Comparison of ENCODE assay signal across 9 mouse cellular contexts in the genomic region with DNA sequence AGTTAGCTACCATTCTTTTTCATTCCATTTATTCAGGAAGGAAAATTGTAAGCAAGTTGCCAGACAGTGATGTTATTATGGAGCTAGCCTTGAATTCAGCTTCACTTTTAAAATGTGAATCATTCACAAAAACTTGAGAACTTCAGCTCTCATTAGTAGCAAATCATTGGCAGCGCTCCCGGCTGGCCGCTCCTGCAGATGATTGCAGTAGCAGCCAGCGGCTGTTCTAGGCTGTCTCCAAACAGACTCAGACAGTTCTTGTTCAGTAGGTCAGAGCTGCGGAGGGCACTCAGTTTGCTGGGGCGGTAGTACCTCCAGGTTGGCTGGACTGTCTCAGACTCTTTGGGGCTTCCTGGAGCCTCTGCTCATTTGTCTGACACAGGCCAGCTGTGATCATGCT. TPM values are rescaled to one million over a fixed set of nuclear protein-coding genes. Genes with fewer than 3 reads are reported as not detected.
A peak's percentile ranks its signal among the peaks of the same experiment; 100 is the strongest.
DNase-seq lines count a peak whose midpoint lies in the region; ATAC-seq and TF ChIP-seq lines count a peak whose summit lies in the region.
"Had no signal": no experiment of that assay in that cellular context is flagged by ENCODE, and none has a peak within 500 bp of the region (broad histone marks: within the 10 kb centered on the region; RNA-seq: fewer than 3 reads in every experiment).

No protein-coding gene starts in this region.

- no peak overlapping the region for H3K27ac ChIP-seq in forebrain, postnatal 0 days (ENCODE audit: low read depth, low read length)
- H3K27ac ChIP-seq in forebrain, embryonic 12.5 days, result no peak overlapping the region
- no peak overlapping the region for H3K27ac ChIP-seq in limb, embryonic 14.5 days (replicated peaks; ENCODE audit: low read depth, low read length)
- H3K27ac ChIP-seq in stomach, postnatal 0 days (replicated peaks), result no peak overlapping the region
- H3K27ac ChIP-seq in midbrain, embryonic 14.5 days (replicated peaks; ENCODE audit: low read depth, low read length), result no peak overlapping the region
- H3K27ac ChIP-seq: liver, embryonic 13.5 days had no signal

- 44% methylated on average over 6 of the region's 6 CpGs for WGBS in forebrain, postnatal 0 days
- WGBS in forebrain, embryonic 12.5 days, result 82% methylated on average over 6 of the region's 6 CpGs
- WGBS in limb, embryonic 14.5 days, result 55% methylated on average over 6 of the region's 6 CpGs
- WGBS in stomach, postnatal 0 days, result 28% methylated on average over 6 of the region's 6 CpGs
- 89% methylated on average over 6 of the region's 6 CpGs for WGBS in midbrain, embryonic 14.5 days

- TF ChIP-seq CTCF in forebrain, postnatal 0 days (IDR thresholded peaks at IDR 0.05; ENCODE audit: low read depth), result no peak
- TF ChIP-seq CTCF in stomach, postnatal 0 days (IDR thresholded peaks at IDR 0.05; ENCODE audit: low read depth), result no peak

- H3K4me3 ChIP-seq in forebrain, postnatal 0 days (ENCODE audit: low read depth, low read length), result no peak overlapping the region
- H3K4me3 ChIP-seq in forebrain, embryonic 12.5 days (replicated peaks), result no peak overlapping the region
- H3K4me3 ChIP-seq in limb, embryonic 14.5 days (replicated peaks; ENCODE audit: low read length), result no peak overlapping the region
- no peak overlapping the region for H3K4me3 ChIP-seq in stomach, postnatal 0 days (ENCODE audit: low read depth, low read length)
- no peak overlapping the region for H3K4me3 ChIP-seq in midbrain, embryonic 14.5 days (replicated peaks; ENCODE audit: low read depth, low read length)
- H3K4me3 ChIP-seq: liver, embryonic 13.5 days had no signal

- no peak overlapping the region for H3K9ac ChIP-seq in forebrain, postnatal 0 days
- H3K9ac ChIP-seq in forebrain, embryonic 12.5 days, result no peak overlapping the region
- H3K9ac ChIP-seq in limb, embryonic 14.5 days (ENCODE audit: low read depth, low read length, severe bottlenecking), result no peak overlapping the region
- no peak overlapping the region for H3K9ac ChIP-seq in stomach, postnatal 0 days (ENCODE audit: low read length)
- no peak overlapping the region for H3K9ac ChIP-seq in midbrain, embryonic 14.5 days (replicated peaks; ENCODE audit: low read length)
- H3K9ac ChIP-seq: liver, embryonic 13.5 days had no signal

- H3K36me3 ChIP-seq in forebrain, postnatal 0 days (ENCODE audit: insufficient read depth), result no peaks in the 10 kb centered on the region
- H3K36me3 ChIP-seq in forebrain, embryonic 12.5 days (replicated peaks), result no peaks in the 10 kb centered on the region
- no peaks in the 10 kb centered on the region for H3K36me3 ChIP-seq in limb, embryonic 14.5 days (ENCODE audit: control insufficient read depth, insufficient read depth, low read length)
- H3K36me3 ChIP-seq in stomach, postnatal 0 days (ENCODE audit: control insufficient read depth, insufficient read depth, low read length), result no peaks in the 10 kb centered on the region
- H3K36me3 ChIP-seq in midbrain, embryonic 14.5 days (ENCODE audit: control insufficient read depth, insufficient read depth, low read length), result no peaks in the 10 kb centered on the region
- H3K36me3 ChIP-seq: liver, embryonic 13.5 days had no signal

- ATAC-seq in forebrain, postnatal 0 days, result no peak
- ATAC-seq in forebrain, embryonic 12.5 days (ENCODE audit: low FRiP score), result no peak
- ATAC-seq in frontal cortex, adult (ENCODE audit: low TSS enrichment), result peak; percentile 88
- no peak for ATAC-seq in limb, embryonic 14.5 days (ENCODE audit: low FRiP score, low read depth)
- ATAC-seq in stomach, postnatal 0 days (ENCODE audit: low FRiP score, low TSS enrichment), result 0 out of 2 replicates have a peak, but pooled peaks have one; percentile 30
- ATAC-seq in midbrain, embryonic 14.5 days (ENCODE audit: low FRiP score, low TSS enrichment), result no peak

- no peaks in the 10 kb centered on the region for H3K4me1 ChIP-seq in forebrain, postnatal 0 days (ENCODE audit: insufficient read depth)
- peaks cover 9% of the 10 kb centered on the region; the same call in 1 of the 2 replicates for H3K4me1 ChIP-seq in forebrain, embryonic 12.5 days
- H3K4me1 ChIP-seq in limb, embryonic 14.5 days (ENCODE audit: control insufficient read depth, insufficient read depth, low read length), result peaks cover 29% of the 10 kb centered on the region
- H3K4me1 ChIP-seq in stomach, postnatal 0 days (replicated peaks; ENCODE audit: control insufficient read depth, insufficient read depth), result peaks cover 4% of the 10 kb centered on the region; the same call in 1 of the 2 replicates
- H3K4me1 ChIP-seq in midbrain, embryonic 14.5 days (ENCODE audit: control insufficient read depth, insufficient read depth, low read length), result no peaks in the 10 kb centered on the region

- TF ChIP-seq POLR2A in limb, embryonic 14.5 days (IDR thresholded peaks at IDR 0.05; ENCODE audit: borderline replicate concordance, extremely low read depth, insufficient read depth, insufficient read length), result no peak

- no peaks in the 10 kb centered on the region for H3K9me3 ChIP-seq in forebrain, postnatal 0 days (ENCODE audit: low read length)
- H3K9me3 ChIP-seq in forebrain, embryonic 12.5 days, result no peaks in the 10 kb centered on the region
- H3K9me3 ChIP-seq in limb, embryonic 14.5 days (ENCODE audit: control insufficient read depth, low read length), result no peaks in the 10 kb centered on the region
- H3K9me3 ChIP-seq in stomach, postnatal 0 days (ENCODE audit: control insufficient read depth, low read length), result no peaks in the 10 kb centered on the region
- H3K9me3 ChIP-seq in midbrain, embryonic 14.5 days (ENCODE audit: control insufficient read depth, low read length), result no peaks in the 10 kb centered on the region
- H3K9me3 ChIP-seq: liver, embryonic 13.5 days had no signal

- H3K27me3 ChIP-seq in forebrain, postnatal 0 days (ENCODE audit: insufficient read depth, low read length), result no peaks in the 10 kb centered on the region
- H3K27me3 ChIP-seq in forebrain, embryonic 12.5 days, result no peaks in the 10 kb centered on the region
- H3K27me3 ChIP-seq in limb, embryonic 14.5 days (ENCODE audit: control insufficient read depth, insufficient read depth, low read length), result no peaks in the 10 kb centered on the region
- H3K27me3 ChIP-seq in stomach, postnatal 0 days (ENCODE audit: control insufficient read depth, insufficient read depth, low read length), result no peaks in the 10 kb centered on the region
- H3K27me3 ChIP-seq in midbrain, embryonic 14.5 days (ENCODE audit: control insufficient read depth, insufficient read depth, low read length), result no peaks in the 10 kb centered on the region
- H3K27me3 ChIP-seq: liver, embryonic 13.5 days had no signal

- no peak overlapping the region for H3K4me2 ChIP-seq in forebrain, postnatal 0 days (ENCODE audit: low read depth)
- no peak overlapping the region for H3K4me2 ChIP-seq in forebrain, embryonic 12.5 days
- H3K4me2 ChIP-seq in limb, embryonic 14.5 days (replicated peaks; ENCODE audit: low read depth, low read length, severe bottlenecking), result no peak overlapping the region
- no peak overlapping the region; the same call in 1 of the 2 replicates for H3K4me2 ChIP-seq in stomach, postnatal 0 days (replicated peaks; ENCODE audit: low read depth)
- no peak overlapping the region for H3K4me2 ChIP-seq in midbrain, embryonic 14.5 days (ENCODE audit: low read length)
- H3K4me2 ChIP-seq: liver, embryonic 13.5 days had no signal

- peak; percentile 45 for DNase-seq in forebrain, postnatal 0 days
- peak; percentile 92 for DNase-seq in kidney, adult 9 months
- DNase-seq in limb, embryonic 14.5 days (ENCODE audit: low spot score), result peak; percentile 87
- DNase-seq in stomach, postnatal 0 days (ENCODE audit: low spot score), result peak; percentile 54
- no peak for DNase-seq in retina, postnatal 1 day
- DNase-seq in midbrain, embryonic 14.5 days, result no peak
- DNase-seq: liver, embryonic 13.5 days had no signal

- TF ChIP-seq EP300 in stomach, postnatal 0 days (optimal IDR thresholded peaks at IDR 0.05), result no peak

RNA-seq across cellular contexts. Expression of gene Ubtd1, which starts 11.9 kb away (rescaled TPM):
- total RNA-seq in forebrain, postnatal 0 days (2014; rRNA removed), result 18.7 and 22.2 TPM in 2 replicates
- polyA plus RNA-seq in forebrain, postnatal 0 days (2015; fragmentation: Nextera tagmentation; extraction: Ambion mirVana), result 12.2 and 13.3 TPM in 2 replicates
- polyA plus RNA-seq in forebrain, embryonic 12.5 days (2016; fragmentation: Nextera tagmentation; extraction: Ambion mirVana), result 7.1 and 7.8 TPM in 2 replicates
- 38.9 and 50.1 TPM in 2 replicates for polyA plus RNA-seq in limb, embryonic 14.5 days (2012; rRNA removed)
- 19.4 and 19.7 TPM in 2 replicates for polyA plus RNA-seq in limb, embryonic 14.5 days (2014; fragmentation: Nextera tagmentation; extraction: Ambion mirVana)
- 21.3 and 23.5 TPM in 2 replicates for polyA plus RNA-seq in stomach, postnatal 0 days (2015; fragmentation: Nextera tagmentation; extraction: Ambion mirVana)
- 6.3 and 6.9 TPM in 2 replicates for polyA plus RNA-seq in midbrain, embryonic 14.5 days (2014; fragmentation: Nextera tagmentation; extraction: Ambion mirVana)

RNA-seq across cellular contexts. Expression of gene Mms19, which starts 12.5 kb away (rescaled TPM):
- total RNA-seq in forebrain, postnatal 0 days (2014; rRNA removed), result 42.2 and 66.5 TPM in 2 replicates
- polyA plus RNA-seq in forebrain, postnatal 0 days (2015; fragmentation: Nextera tagmentation; extraction: Ambion mirVana), result 17.4 and 25.8 TPM in 2 replicates
- 32.2 and 36.7 TPM in 2 replicates for polyA plus RNA-seq in forebrain, embryonic 12.5 days (2016; fragmentation: Nextera tagmentation; extraction: Ambion mirVana)
- polyA plus RNA-seq in limb, embryonic 14.5 days (2012; rRNA removed), result 83.7 and 102 TPM in 2 replicates
- 30.0 and 36.1 TPM in 2 replicates for polyA plus RNA-seq in limb, embryonic 14.5 days (2014; fragmentation: Nextera tagmentation; extraction: Ambion mirVana)
- polyA plus RNA-seq in stomach, postnatal 0 days (2015; fragmentation: Nextera tagmentation; extraction: Ambion mirVana), result 10.2 and 11.7 TPM in 2 replicates
- 28.1 and 30.4 TPM in 2 replicates for polyA plus RNA-seq in midbrain, embryonic 14.5 days (2014; fragmentation: Nextera tagmentation; extraction: Ambion mirVana)

RNA-seq across cellular contexts. Expression of gene Ankrd2, which starts 42.3 kb away (rescaled TPM):
- total RNA-seq in forebrain, postnatal 0 days (2014; rRNA removed), result 0.69 TPM in 1 of 2 replicates, not detected in the other
- 1.2 and 1.4 TPM in 2 replicates for polyA plus RNA-seq in forebrain, postnatal 0 days (2015; fragmentation: Nextera tagmentation; extraction: Ambion mirVana)
- 0.28 and 0.49 TPM in 2 replicates for polyA plus RNA-seq in forebrain, embryonic 12.5 days (2016; fragmentation: Nextera tagmentation; extraction: Ambion mirVana)
- 0.58 and 0.96 TPM in 2 replicates for polyA plus RNA-seq in limb, embryonic 14.5 days (2012; rRNA removed)
- 0.66 and 1.5 TPM in 2 replicates for polyA plus RNA-seq in limb, embryonic 14.5 days (2014; fragmentation: Nextera tagmentation; extraction: Ambion mirVana)
- polyA plus RNA-seq in stomach, postnatal 0 days (2015; fragmentation: Nextera tagmentation; extraction: Ambion mirVana), result 0.11 and 0.12 TPM in 2 replicates
- 0.45 and 1.00 TPM in 2 replicates for polyA plus RNA-seq in midbrain, embryonic 14.5 days (2014; fragmentation: Nextera tagmentation; extraction: Ambion mirVana)

RNA-seq across cellular contexts. Expression of gene Hoga1, which starts 51.9 kb away (rescaled TPM):
- total RNA-seq in forebrain, postnatal 0 days (2014; rRNA removed), result 3.3 and 3.6 TPM in 2 replicates
- polyA plus RNA-seq in forebrain, postnatal 0 days (2015; fragmentation: Nextera tagmentation; extraction: Ambion mirVana), result 2.8 and 3.5 TPM in 2 replicates
- polyA plus RNA-seq in forebrain, embryonic 12.5 days (2016; fragmentation: Nextera tagmentation; extraction: Ambion mirVana), result 1.1 and 1.5 TPM in 2 replicates
- polyA plus RNA-seq in limb, embryonic 14.5 days (2012; rRNA removed), result 3.5 and 3.7 TPM in 2 replicates
- 2.0 and 2.4 TPM in 2 replicates for polyA plus RNA-seq in limb, embryonic 14.5 days (2014; fragmentation: Nextera tagmentation; extraction: Ambion mirVana)
- 1.6 and 1.8 TPM in 2 replicates for polyA plus RNA-seq in stomach, postnatal 0 days (2015; fragmentation: Nextera tagmentation; extraction: Ambion mirVana)
- polyA plus RNA-seq in midbrain, embryonic 14.5 days (2014; fragmentation: Nextera tagmentation; extraction: Ambion mirVana), result 0.94 and 1.3 TPM in 2 replicates

RNA-seq across cellular contexts. Expression of gene 4933411K16Rik, which starts 58.6 kb away (rescaled TPM):
- total RNA-seq in forebrain, postnatal 0 days (2014; rRNA removed), result 0.15 and 0.24 TPM in 2 replicates
- polyA plus RNA-seq in forebrain, postnatal 0 days (2015; fragmentation: Nextera tagmentation; extraction: Ambion mirVana), result not detected in 2 replicates
- polyA plus RNA-seq in forebrain, embryonic 12.5 days (2016; fragmentation: Nextera tagmentation; extraction: Ambion mirVana), result 0.14 TPM in 2 replicates
- polyA plus RNA-seq in limb, embryonic 14.5 days (2012; rRNA removed), result 0.34 and 0.49 TPM in 2 replicates
- polyA plus RNA-seq in limb, embryonic 14.5 days (2014; fragmentation: Nextera tagmentation; extraction: Ambion mirVana), result 0.33 TPM in 1 of 2 replicates, not detected in the other
- not detected in 2 replicates for polyA plus RNA-seq in stomach, postnatal 0 days (2015; fragmentation: Nextera tagmentation; extraction: Ambion mirVana)
- polyA plus RNA-seq in midbrain, embryonic 14.5 days (2014; fragmentation: Nextera tagmentation; extraction: Ambion mirVana), result not detected in 2 replicates
- polyA plus RNA-seq: liver, embryonic 13.5 days had no signal

Comparison
In these comparisons a context has a peak if more than half of its experiments do, and no peak if none do; other contexts are left out.
1. ATAC-seq: peak in frontal cortex, adult (single experiment) and stomach, postnatal 0 days (single experiment); none in forebrain, postnatal 0 days (single experiment), forebrain, embryonic 12.5 days (single experiment), limb, embryonic 14.5 days (single experiment) and midbrain, embryonic 14.5 days (single experiment).
2. DNase-seq: peak in forebrain, postnatal 0 days (single experiment), kidney, adult 9 months (single experiment), limb, embryonic 14.5 days (single experiment) and stomach, postnatal 0 days (single experiment); none in retina, postnatal 1 day (single experiment) and midbrain, embryonic 14.5 days (single experiment).